Mouse (Mus musculus) adrenal gland, adult 2 months (tissue): ENCODE results near the gene Afdn. TPM values are rescaled to one million over a fixed set of nuclear protein-coding genes. Genes with fewer than 3 reads are reported as not detected.
A peak's percentile ranks its signal among the peaks of the same experiment; 100 is the strongest.
"Not testable (repeated sequence)": the region's sequence is repeated elsewhere in the genome, so short reads cannot be mapped to it uniquely, and the experiment has no call there.

Source experiments
- DNase-seq: peaks from one replicate; pipeline ENCODE4 v3.0.0; 2021
- polyA plus RNA-seq: library from polyadenylated mRNA; depleted of rRNA; stranded (reverse); fragments of >200 nt; gene quantifications from 2 replicates; pipeline ENCODE4 v1.2.3, GENCODE M21; 2012
- total RNA-seq, 2 experiments: library from RNA; stranded (reverse); gene quantifications; 2 replicates each; pipeline ENCODE4 v1.2.3; 2021

Afdn gene
- total and polyA plus RNA-seq, 3 experiments: 18.9 to 84.8 (median 67.6) TPM

GRCm38 (mm10) chr17:13877460-13877859 is 117.1 kb downstream of the Afdn start:
- DNase-seq: no peak

DNA sequence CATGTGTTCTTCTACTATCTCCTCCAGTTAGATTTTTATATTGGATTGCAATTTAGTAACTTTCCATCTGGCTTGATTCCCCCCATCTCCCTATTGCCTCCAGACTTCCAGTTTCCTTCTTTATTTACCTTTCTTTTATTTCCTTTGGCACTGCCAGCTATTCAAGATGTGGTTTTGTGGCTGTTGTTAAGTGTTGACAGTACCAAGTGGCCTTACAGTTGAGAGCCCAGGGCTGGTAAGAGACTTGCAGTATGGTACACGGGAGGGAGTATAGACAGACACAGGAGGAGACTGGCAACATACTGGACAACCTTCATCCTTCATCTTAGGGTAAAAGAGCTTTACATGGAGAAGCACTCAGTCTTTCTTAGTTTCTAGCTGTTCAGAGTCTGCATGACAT is 119.4 kb downstream of the Afdn start:
- DNase-seq: no peak

DNA sequence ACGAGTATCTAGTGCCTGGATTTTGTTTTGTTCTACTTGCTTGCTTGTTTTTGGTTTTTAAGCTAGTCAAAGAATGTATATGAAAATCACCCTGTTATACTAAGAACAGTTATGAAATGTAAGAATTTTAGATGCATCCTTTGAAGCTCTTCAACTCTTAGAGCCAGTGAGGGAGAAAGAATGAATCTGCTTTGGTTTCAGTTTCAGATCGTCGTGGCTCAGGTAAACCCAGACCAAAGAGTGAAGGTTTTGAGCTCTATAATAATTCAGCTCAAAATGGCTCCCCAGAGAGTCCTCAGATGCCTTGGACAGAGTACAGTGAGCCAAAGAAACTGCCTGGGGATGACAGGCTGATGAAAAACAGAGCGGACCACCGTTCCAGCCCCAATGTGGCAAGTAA is 123.2 kb downstream of the Afdn start:
- DNase-seq: no peak

GRCm38 (mm10) chr17:13889818-13890434 is 129.6 kb downstream of the Afdn start:
- DNase-seq: no peak

- DNase-seq: no peak
Observed at GRCm38 (mm10) chr17:13890932-13891331, 130.6 kb downstream of the Afdn start.

DNA sequence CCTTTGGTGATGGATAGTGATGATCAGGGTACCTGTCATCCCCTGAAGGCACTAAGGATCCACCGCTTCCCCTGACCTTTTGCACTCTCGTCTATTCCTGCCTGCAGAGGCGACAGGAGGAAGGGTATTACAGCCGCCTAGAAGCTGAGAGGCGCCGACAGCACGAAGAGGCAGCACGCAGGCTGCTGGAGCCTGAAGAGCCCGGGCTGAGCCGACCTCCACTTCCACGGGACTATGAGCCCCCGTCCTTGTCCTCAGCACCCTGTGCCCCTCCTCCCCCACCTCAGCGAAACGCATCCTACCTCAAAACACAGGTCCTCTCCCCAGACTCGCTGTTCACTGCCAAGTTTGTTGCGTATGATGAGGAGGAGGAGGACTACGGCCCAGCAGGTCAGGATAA is 138.5 kb downstream of the Afdn start:
- DNase-seq: no peak

- peak; percentile 85 for DNase-seq
Observed at GRCm38 (mm10) chr17:13899241-13899640, 138.9 kb downstream of the Afdn start.

- DNase-seq: no peak
Observed at GRCm38 (mm10) chr17:13903793-13904192, 143.5 kb downstream of the Afdn start.

- DNase-seq: no peak
Observed at GRCm38 (mm10) chr17:13907082-13907481, 146.7 kb downstream of the Afdn start.

GRCm38 (mm10) chr17:13907681-13908080 is 147.3 kb downstream of the Afdn start:
- DNase-seq: no peak

- DNase-seq: no peak
Observed at GRCm38 (mm10) chr17:13913951-13914350, 153.6 kb downstream of the Afdn start.

DNA sequence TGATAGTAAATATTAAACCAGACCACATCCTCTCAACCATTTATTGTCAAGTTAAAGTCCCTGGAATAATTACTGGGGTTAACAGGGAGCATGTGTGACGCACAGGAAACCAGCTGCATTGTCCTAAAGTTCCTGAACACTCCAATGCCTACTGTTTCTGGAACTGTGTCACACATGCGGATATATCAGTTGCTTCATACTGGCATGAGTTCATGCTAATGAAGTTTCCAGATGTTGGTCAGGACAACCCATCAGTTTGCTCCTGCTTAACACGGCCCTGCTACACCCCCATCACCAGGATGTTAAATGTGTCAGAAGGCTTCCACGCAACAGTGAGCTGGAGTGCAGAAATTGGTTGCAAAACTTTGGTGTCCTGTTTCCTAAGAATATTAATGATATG is 154.2 kb downstream of the Afdn start:
- no peak for DNase-seq

DNA sequence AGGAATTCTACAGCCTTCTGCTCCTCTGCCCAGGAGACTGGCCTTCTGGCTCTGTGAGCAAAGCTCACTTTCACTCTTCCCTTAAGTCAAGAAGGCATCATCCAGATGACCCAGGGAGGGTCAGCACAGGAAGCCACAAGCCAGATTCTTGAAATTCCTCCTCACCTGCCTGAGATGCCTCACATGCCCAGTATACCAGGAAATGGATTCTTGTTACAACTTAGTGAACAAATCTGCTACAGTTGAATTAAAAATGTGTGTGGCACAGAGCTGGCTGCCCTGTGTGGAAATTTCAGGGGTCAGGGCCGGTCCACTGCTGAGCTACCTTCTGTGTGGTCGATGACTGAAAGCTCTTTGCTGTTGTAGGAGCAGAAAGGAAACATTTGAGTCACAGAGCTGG is 160.4 kb downstream of the Afdn start:
- no peak for DNase-seq

DNA sequence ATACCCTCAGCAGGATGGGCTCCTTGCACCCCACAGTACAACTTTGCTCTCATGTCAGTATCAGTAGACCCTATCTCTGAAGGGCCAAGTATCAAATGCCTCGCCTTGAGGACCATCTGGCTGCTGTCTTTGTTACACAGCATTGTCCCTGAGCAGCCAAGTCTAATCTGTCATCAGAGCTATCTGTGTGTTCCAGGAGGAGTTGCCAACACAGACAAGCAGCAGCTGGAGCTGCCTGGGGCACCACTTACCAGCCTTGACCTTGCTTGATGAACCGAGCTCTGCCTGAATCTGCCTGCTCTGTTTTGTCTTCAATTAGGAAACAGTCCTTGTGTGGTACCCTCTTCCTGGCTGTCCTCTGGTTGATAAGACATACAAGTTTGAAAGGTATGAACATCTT is 163.1 kb downstream of the Afdn start:
- peak; percentile 58 for DNase-seq

- peak; percentile 58 for DNase-seq
Observed at GRCm38 (mm10) chr17:13924588-13924987, 164.2 kb downstream of the Afdn start.

DNA sequence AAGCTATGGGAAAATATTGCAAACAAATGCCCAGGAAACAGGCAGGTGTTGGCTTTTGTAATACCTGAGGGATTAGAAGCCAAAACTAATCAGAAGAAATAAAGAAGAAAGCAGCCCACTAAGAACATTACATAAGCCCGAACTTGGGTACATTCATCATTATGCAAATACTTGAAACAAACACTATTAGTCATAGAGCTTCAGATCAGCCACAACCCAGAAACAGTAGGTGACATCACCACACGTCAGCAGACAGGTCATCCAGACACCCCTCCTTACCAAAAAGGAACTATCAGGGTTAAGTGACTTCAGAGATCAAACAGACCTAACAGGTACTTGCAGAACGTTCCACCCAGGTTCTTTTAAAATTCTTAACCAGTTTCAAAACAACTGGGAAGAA is 165.6 kb downstream of the Afdn start:
- peak; percentile 66 for DNase-seq

GRCm38 (mm10) chr17:13930421-13930820 is 170.1 kb downstream of the Afdn start:
- DNase-seq: no peak

- not testable (repeated sequence) for DNase-seq
Observed at GRCm38 (mm10) chr17:13935364-13935763, 175.0 kb downstream of the Afdn start.

DNA sequence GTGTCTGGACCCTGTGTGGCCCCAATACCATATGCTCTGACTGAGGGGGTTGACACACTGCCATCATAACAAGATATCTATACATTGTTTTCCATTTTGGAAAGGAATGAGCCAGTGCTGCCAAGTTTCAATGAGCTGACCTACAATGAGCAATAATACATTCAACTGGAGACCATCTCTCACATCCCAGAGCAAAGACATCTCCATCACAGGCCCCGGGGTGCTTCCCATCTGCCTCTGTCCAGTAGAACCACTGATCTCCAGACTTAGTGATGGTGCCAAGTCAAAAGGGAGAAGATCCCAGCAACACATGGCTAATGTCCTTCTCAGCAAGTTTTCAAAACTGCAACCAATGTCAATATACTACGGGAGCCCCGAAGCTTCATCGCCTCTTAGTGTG is 177.4 kb downstream of the Afdn start:
- DNase-seq: no peak

DNA sequence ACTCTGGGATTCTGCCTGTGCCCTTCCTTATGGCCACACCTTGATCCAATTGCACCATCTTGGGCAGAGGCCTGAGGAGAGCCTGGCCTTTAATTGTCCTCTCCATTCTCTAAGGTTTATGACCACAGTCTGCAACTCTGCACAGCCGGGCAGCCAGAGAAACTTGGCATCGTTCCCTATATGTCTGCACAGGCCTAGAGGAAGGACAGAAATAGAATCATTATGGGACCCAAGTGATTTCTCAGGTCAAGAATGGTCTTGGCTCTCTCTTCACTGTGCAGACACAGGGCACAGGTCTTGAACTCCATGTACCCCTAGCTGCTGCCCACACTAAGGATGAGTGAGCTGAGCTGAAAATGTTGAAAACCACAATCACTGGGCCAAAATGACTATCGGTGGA is 178.3 kb downstream of the Afdn start:
- no peak for DNase-seq

DNA sequence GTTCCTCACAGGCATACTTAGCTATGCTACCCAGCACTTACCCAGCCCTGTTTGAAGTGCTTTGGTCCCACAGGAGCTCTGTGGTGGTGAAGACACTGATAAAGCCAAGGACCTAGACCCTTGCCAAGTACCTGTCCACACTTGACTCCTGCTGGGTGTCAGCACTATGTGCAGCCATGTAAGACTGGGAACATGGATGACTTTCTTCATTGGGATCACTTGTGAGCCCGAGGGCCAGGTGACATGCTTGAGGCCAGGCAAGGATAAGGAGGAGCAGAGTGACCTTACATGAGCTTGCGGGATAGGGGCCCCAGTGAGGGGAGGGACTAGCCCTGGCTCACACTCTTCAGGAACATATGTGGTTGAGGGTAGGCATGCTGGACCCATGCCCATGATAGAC is 178.9 kb downstream of the Afdn start:
- DNase-seq: not testable (repeated sequence)

- DNase-seq: no peak
Observed at GRCm38 (mm10) chr17:13940487-13940886, 180.1 kb downstream of the Afdn start.

DNA sequence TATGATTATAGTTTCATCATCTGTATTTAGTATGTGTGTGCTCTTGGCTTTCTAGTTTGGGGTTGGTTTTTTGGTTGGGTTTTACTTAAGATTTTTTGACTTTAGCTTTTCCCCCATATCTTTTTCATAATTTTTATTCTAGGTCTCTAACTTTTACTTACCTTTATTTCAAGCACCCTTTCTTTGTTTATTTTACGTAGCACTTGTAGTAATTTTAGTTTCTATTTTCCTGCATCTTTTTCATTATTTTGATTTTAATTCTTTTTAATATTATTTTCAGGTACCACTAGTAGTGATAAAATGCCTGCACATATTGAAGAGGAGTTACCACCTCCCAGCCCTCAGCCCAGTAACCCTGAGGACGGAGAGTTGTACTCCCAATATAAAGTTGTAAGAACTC is 187.7 kb downstream of the Afdn start, which contains the start of gene Gm7168:
Gene Gm7168, plus strand, starts transcription at position 301 of the 400 bp plus-strand sequence.
- DNase-seq: not testable (repeated sequence)

DNA sequence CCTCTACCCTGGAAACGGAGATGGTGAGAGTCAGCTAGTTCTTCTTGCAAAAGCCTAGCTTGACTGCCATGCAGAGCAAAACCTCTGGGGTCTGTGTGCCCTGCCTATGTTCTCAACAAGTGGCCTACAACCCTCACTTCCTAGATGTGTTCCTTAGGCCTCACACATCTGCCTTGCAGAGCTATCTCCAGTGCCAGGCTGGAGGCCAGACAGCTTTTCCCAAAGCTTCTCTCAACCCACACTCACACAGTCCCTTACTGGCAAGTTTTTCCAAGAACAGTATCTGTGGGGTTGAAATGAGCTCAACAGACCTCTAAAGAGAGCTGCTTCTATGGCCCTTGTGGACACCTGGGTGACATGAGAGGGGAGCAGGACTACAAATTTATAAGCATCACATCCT is 191.2 kb downstream of the Afdn start:
- DNase-seq: not testable (repeated sequence)
